Mouse (Mus musculus): ENCODE measurements around the gene Apold1.
A peak's percentile ranks its signal among the peaks of the same experiment; 100 is the strongest.

The Apold1 gene

GRCm38 (mm10) chr6:134981231-134982062 is at the start of gene Apold1:
Apold1 (plus strand) TSS chr6:134981718.
- DNase-seq (ENCODE audit: low read depth in 1 of 2, low spot score in 2 of 2), result no peak

GRCm38 (mm10) chr6:134932486-134933206 is 48.9 kb upstream of the Apold1 start:
- no peak for DNase-seq (ENCODE audit: low read depth in 1 of 2, low spot score in 2 of 2)

GRCm38 (mm10) chr6:134933207-134933558 is 48.3 kb upstream of the Apold1 start:
- DNase-seq (ENCODE audit: low read depth in 1 of 2, low spot score in 2 of 2), result no peak

- no peak for DNase-seq (ENCODE audit: low read depth in 1 of 2, low spot score in 2 of 2)
Observed at GRCm38 (mm10) chr6:134934305-134934704, 47.2 kb upstream of the Apold1 start.

GRCm38 (mm10) chr6:134939781-134940180 is 41.7 kb upstream of the Apold1 start:
- no peak for DNase-seq (ENCODE audit: low read depth in 1 of 2, low spot score in 2 of 2)

GRCm38 (mm10) chr6:134943759-134944407 is 37.6 kb upstream of the Apold1 start:
- no peak for DNase-seq (ENCODE audit: low read depth in 1 of 2, low spot score in 2 of 2)

- no peak for DNase-seq (ENCODE audit: low read depth in 1 of 2, low spot score in 2 of 2)
Observed at GRCm38 (mm10) chr6:134946054-134946453, 35.5 kb upstream of the Apold1 start.

- DNase-seq (ENCODE audit: low read depth in 1 of 2, low spot score in 2 of 2), result no peak
Observed at GRCm38 (mm10) chr6:134946858-134947257, 34.7 kb upstream of the Apold1 start.

GRCm38 (mm10) chr6:134947311-134948087 is 34.0 kb upstream of the Apold1 start:
- peak in 1 of 2 experiments; percentile 32 for DNase-seq (ENCODE audit: low read depth in 1 of 2, low spot score in 2 of 2)

- no peak for DNase-seq (ENCODE audit: low read depth in 1 of 2, low spot score in 2 of 2)
Observed at GRCm38 (mm10) chr6:134948522-134949061, 32.9 kb upstream of the Apold1 start.

GRCm38 (mm10) chr6:134949241-134949640 is 32.3 kb upstream of the Apold1 start:
- no peak for DNase-seq (ENCODE audit: low read depth in 1 of 2, low spot score in 2 of 2)

- no peak for DNase-seq (ENCODE audit: low read depth in 1 of 2, low spot score in 2 of 2)
Observed at GRCm38 (mm10) chr6:134951364-134951763, 30.2 kb upstream of the Apold1 start.

GRCm38 (mm10) chr6:134953976-134954375 is 27.5 kb upstream of the Apold1 start:
- DNase-seq (ENCODE audit: low read depth in 1 of 2, low spot score in 2 of 2), result no peak

GRCm38 (mm10) chr6:134956388-134956787 is 25.1 kb upstream of the Apold1 start:
- no peak for DNase-seq (ENCODE audit: low read depth in 1 of 2, low spot score in 2 of 2)

- DNase-seq (ENCODE audit: low read depth in 1 of 2, low spot score in 2 of 2), result no peak
Observed at GRCm38 (mm10) chr6:134961286-134961685, 20.2 kb upstream of the Apold1 start.

GRCm38 (mm10) chr6:134961858-134962517 is 19.5 kb upstream of the Apold1 start:
- DNase-seq (ENCODE audit: low read depth in 1 of 2, low spot score in 2 of 2), result no peak

GRCm38 (mm10) chr6:134962518-134962893 is 19.0 kb upstream of the Apold1 start:
- DNase-seq (ENCODE audit: low read depth in 1 of 2, low spot score in 2 of 2), result no peak

- DNase-seq (ENCODE audit: low read depth in 1 of 2, low spot score in 2 of 2), result no peak
Observed at GRCm38 (mm10) chr6:134963910-134964309, 17.6 kb upstream of the Apold1 start.

- DNase-seq (ENCODE audit: low read depth in 1 of 2, low spot score in 2 of 2), result no peak
Observed at GRCm38 (mm10) chr6:134966681-134967080, 14.8 kb upstream of the Apold1 start.

- no peak for DNase-seq (ENCODE audit: low read depth in 1 of 2, low spot score in 2 of 2)
Observed at GRCm38 (mm10) chr6:134968326-134968725, 13.2 kb upstream of the Apold1 start.

All from monocyte, adult 2 months (primary cell).